Mouse (Mus musculus) right cerebral cortex, postnatal 36 days (tissue): ENCODE results near the gene Crip3.
A peak's percentile ranks its signal among the peaks of the same experiment; 100 is the strongest.

ENCODE experiments used
- DNase-seq, 2 experiments: peaks; one replicate each; pipeline ENCODE4 v3.0.0; 2022; ENCODE audit warnings: low spot score in 2 of 2, mixed read lengths in 1 of 2

The Crip3 gene

GRCm38 (mm10) chr17:46428761-46429414, at the start of gene Crip3:
Gene Crip3, plus strand, starts transcription at chr17:46428926.
- no peak for DNase-seq

GRCm38 (mm10) chr17:46383294-46384060, 45.2 kb upstream of the Crip3 start, which contains the start of gene Zfp318:
Gene Zfp318, plus strand, starts transcription at chr17:46383731.
- peak; percentile 95 for DNase-seq

GRCm38 (mm10) chr17:46384061-46384801, 44.5 kb upstream of the Crip3 start:
- DNase-seq: peak in 1 of 2 experiments; percentile 9

- DNase-seq: no peak
Measured at GRCm38 (mm10) chr17:46388200-46388599, 40.5 kb upstream of the Crip3 start.

- no peak for DNase-seq
Measured at GRCm38 (mm10) chr17:46393012-46393411, 35.7 kb upstream of the Crip3 start.

- no peak for DNase-seq
Measured at GRCm38 (mm10) chr17:46394631-46395030, 34.1 kb upstream of the Crip3 start.

- no peak for DNase-seq
Measured at GRCm38 (mm10) chr17:46408478-46408877, 20.2 kb upstream of the Crip3 start.

GRCm38 (mm10) chr17:46418628-46419027, 10.1 kb upstream of the Crip3 start:
- no peak for DNase-seq

GRCm38 (mm10) chr17:46419717-46420116, 9.0 kb upstream of the Crip3 start:
- DNase-seq: no peak

- no peak for DNase-seq
Measured at GRCm38 (mm10) chr17:46426496-46426895, 2.2 kb upstream of the Crip3 start.

- DNase-seq: no peak
Measured at GRCm38 (mm10) chr17:46433627-46434026, 4.9 kb downstream of the Crip3 start.

- no peak for DNase-seq
Measured at GRCm38 (mm10) chr17:46436672-46437366, 8.1 kb downstream of the Crip3 start.

- no peak for DNase-seq
Measured at GRCm38 (mm10) chr17:46438298-46438873, 9.7 kb downstream of the Crip3 start, which contains the start of gene Slc22a7. Gene Slc22a7, minus strand, starts transcription at chr17:46438457.

- no peak for DNase-seq
Measured at GRCm38 (mm10) chr17:46439176-46439575, 10.4 kb downstream of the Crip3 start.

GRCm38 (mm10) chr17:46444839-46445579, 16.3 kb downstream of the Crip3 start:
- DNase-seq: no peak

GRCm38 (mm10) chr17:46446264-46446663, 17.5 kb downstream of the Crip3 start:
- DNase-seq: no peak

GRCm38 (mm10) chr17:46452683-46453082, 24.0 kb downstream of the Crip3 start:
- no peak for DNase-seq

- DNase-seq: no peak
Measured at GRCm38 (mm10) chr17:46453302-46453948, 24.7 kb downstream of the Crip3 start.

- DNase-seq: no peak
Measured at GRCm38 (mm10) chr17:46453970-46454411, 25.3 kb downstream of the Crip3 start.

GRCm38 (mm10) chr17:46454539-46454938, 25.8 kb downstream of the Crip3 start:
- DNase-seq: no peak
